Mouse (Mus musculus): ENCODE results near the gene Tollip. TPM values are rescaled to one million over a fixed set of nuclear protein-coding genes. Genes with fewer than 3 reads are reported as not detected.

Gene Tollip
- 54.3 and 55.2 TPM in 2 replicates for polyA plus RNA-seq (2015; fragmentation: Nextera tagmentation; extraction: Ambion mirVana)

GRCm38 (mm10) chr7:141918407-141918806 lies at the start of gene Tollip:
Gene Tollip (minus strand): TSS chr7:141918507.
- WGBS, result 78% methylated on average over 2 of the region's 2 CpGs
- H3K27ac ChIP-seq (ENCODE audit: low read length), result no peak within 1 kb of the TSS
- no peaks in the 10 kb centered on the region for H3K36me3 ChIP-seq (ENCODE audit: control insufficient read depth, insufficient read depth, low read length)
- H3K27me3 ChIP-seq (ENCODE audit: control insufficient read depth, insufficient read depth, low read depth, low read length), result peaks cover 4% of the 10 kb centered on the region; the same call in 1 of the 2 replicates
- H3K4me1 ChIP-seq (replicated peaks; ENCODE audit: control insufficient read depth, insufficient read depth, low read length), result no peaks in the 10 kb centered on the region
- H3K9ac ChIP-seq (ENCODE audit: low read length), result no peak within 1 kb of the TSS
- no peaks in the 10 kb centered on the region for H3K9me3 ChIP-seq (ENCODE audit: control insufficient read depth, low read length)
- no peak within 1 kb of the TSS for H3K4me2 ChIP-seq (ENCODE audit: low read depth, low read length)
- no peak within 1 kb of the TSS for H3K4me3 ChIP-seq (ENCODE audit: low read length)
- no peak for ATAC-seq (ENCODE audit: low read depth)

GRCm38 (mm10) chr7:141966281-141966680 lies 48.0 kb upstream of the Tollip start:
- no peak for ATAC-seq (ENCODE audit: low read depth)
- Histone ChIP-seq H3K9ac (ENCODE audit: low read length) (no peak overlapping the region), H3K9me3 (ENCODE audit: control insufficient read depth, low read length) (no peaks in the 10 kb centered on the region), H3K27me3 (ENCODE audit: control insufficient read depth, insufficient read depth, low read depth, low read length) (no peaks in the 10 kb centered on the region), H3K4me3 (ENCODE audit: low read length) (no peak overlapping the region), H3K27ac (ENCODE audit: low read length) (no peak overlapping the region), H3K4me2 (ENCODE audit: low read depth, low read length) (no peak overlapping the region), H3K36me3 (ENCODE audit: control insufficient read depth, insufficient read depth, low read length) (no peaks in the 10 kb centered on the region), H3K4me1 (replicated peaks; ENCODE audit: control insufficient read depth, insufficient read depth, low read length) (no peaks in the 10 kb centered on the region)
- 66% methylated on average over 2 of the region's 2 CpGs for WGBS

- 85% methylated on average over 3 of the region's 3 CpGs for WGBS
- Histone ChIP-seq H3K27me3 (ENCODE audit: control insufficient read depth, insufficient read depth, low read depth, low read length) (no peaks in the 10 kb centered on the region), H3K9me3 (ENCODE audit: control insufficient read depth, low read length) (no peaks in the 10 kb centered on the region), H3K27ac (ENCODE audit: low read length) (no peak overlapping the region), H3K4me1 (replicated peaks; ENCODE audit: control insufficient read depth, insufficient read depth, low read length) (no peaks in the 10 kb centered on the region), H3K9ac (ENCODE audit: low read length) (no peak overlapping the region), H3K36me3 (ENCODE audit: control insufficient read depth, insufficient read depth, low read length) (no peaks in the 10 kb centered on the region), H3K4me3 (ENCODE audit: low read length) (no peak overlapping the region), H3K4me2 (ENCODE audit: low read depth, low read length) (no peak overlapping the region)
- ATAC-seq (ENCODE audit: low read depth), result no peak
These were observed 44.2 kb upstream of the Tollip start for GRCm38 (mm10) chr7:141962521-141962920.

GRCm38 (mm10) chr7:141961491-141961890 lies 43.2 kb upstream of the Tollip start:
- Histone ChIP-seq H3K4me3 (ENCODE audit: low read length) (no peak overlapping the region), H3K9ac (ENCODE audit: low read length) (no peak overlapping the region), H3K27me3 (ENCODE audit: control insufficient read depth, insufficient read depth, low read depth, low read length) (no peaks in the 10 kb centered on the region), H3K4me2 (ENCODE audit: low read depth, low read length) (no peak overlapping the region), H3K9me3 (ENCODE audit: control insufficient read depth, low read length) (no peaks in the 10 kb centered on the region), H3K4me1 (replicated peaks; ENCODE audit: control insufficient read depth, insufficient read depth, low read length) (no peaks in the 10 kb centered on the region), H3K27ac (ENCODE audit: low read length) (no peak overlapping the region), H3K36me3 (ENCODE audit: control insufficient read depth, insufficient read depth, low read length) (no peaks in the 10 kb centered on the region)
- ATAC-seq (ENCODE audit: low read depth), result no peak
- WGBS, result 85% methylated on average over 3 of the region's 3 CpGs

GRCm38 (mm10) chr7:141960926-141961325 lies 42.6 kb upstream of the Tollip start:
- Histone ChIP-seq H3K4me3 (ENCODE audit: low read length) (no peak overlapping the region), H3K27ac (ENCODE audit: low read length) (no peak overlapping the region), H3K4me1 (replicated peaks; ENCODE audit: control insufficient read depth, insufficient read depth, low read length) (no peaks in the 10 kb centered on the region), H3K9ac (ENCODE audit: low read length) (no peak overlapping the region), H3K9me3 (ENCODE audit: control insufficient read depth, low read length) (no peaks in the 10 kb centered on the region), H3K27me3 (ENCODE audit: control insufficient read depth, insufficient read depth, low read depth, low read length) (no peaks in the 10 kb centered on the region), H3K36me3 (ENCODE audit: control insufficient read depth, insufficient read depth, low read length) (no peaks in the 10 kb centered on the region), H3K4me2 (ENCODE audit: low read depth, low read length) (no peak overlapping the region)
- no peak for ATAC-seq (ENCODE audit: low read depth)
- WGBS, result 73% methylated on average over 2 of the region's 2 CpGs

GRCm38 (mm10) chr7:141959133-141959532 lies 40.8 kb upstream of the Tollip start:
- 65% methylated on average over 1 of the region's 1 CpGs for WGBS
- H3K4me2 ChIP-seq (ENCODE audit: low read depth, low read length), result no peak overlapping the region
- H3K9ac ChIP-seq (ENCODE audit: low read length), result no peak overlapping the region
- no peaks in the 10 kb centered on the region for H3K4me1 ChIP-seq (replicated peaks; ENCODE audit: control insufficient read depth, insufficient read depth, low read length)
- no peak for ATAC-seq (ENCODE audit: low read depth)
- H3K9me3 ChIP-seq (ENCODE audit: control insufficient read depth, low read length), result no peaks in the 10 kb centered on the region
- no peaks in the 10 kb centered on the region for H3K36me3 ChIP-seq (ENCODE audit: control insufficient read depth, insufficient read depth, low read length)
- H3K27me3 ChIP-seq (ENCODE audit: control insufficient read depth, insufficient read depth, low read depth, low read length), result no peaks in the 10 kb centered on the region
- H3K4me3 ChIP-seq (ENCODE audit: low read length), result no peak overlapping the region
- H3K27ac ChIP-seq (ENCODE audit: low read length), result no peak overlapping the region

- Histone ChIP-seq H3K27me3 (ENCODE audit: control insufficient read depth, insufficient read depth, low read depth, low read length) (no peaks in the 10 kb centered on the region; the same call in 1 of the 2 replicates), H3K9me3 (ENCODE audit: control insufficient read depth, low read length) (no peaks in the 10 kb centered on the region), H3K27ac (ENCODE audit: low read length) (no peak overlapping the region), H3K4me2 (ENCODE audit: low read depth, low read length) (no peak overlapping the region), H3K4me1 (replicated peaks; ENCODE audit: control insufficient read depth, insufficient read depth, low read length) (no peaks in the 10 kb centered on the region), H3K4me3 (ENCODE audit: low read length) (no peak overlapping the region), H3K36me3 (ENCODE audit: control insufficient read depth, insufficient read depth, low read length) (no peaks in the 10 kb centered on the region), H3K9ac (ENCODE audit: low read length) (no peak overlapping the region)
- ATAC-seq (ENCODE audit: low read depth), result no peak
- 85% methylated on average over 2 of the region's 2 CpGs for WGBS
These were observed 39.9 kb upstream of the Tollip start for GRCm38 (mm10) chr7:141958211-141958610.

GRCm38 (mm10) chr7:141957524-141958051 lies 39.3 kb upstream of the Tollip start:
- H3K27me3 ChIP-seq (ENCODE audit: control insufficient read depth, insufficient read depth, low read depth, low read length), result no peaks in the 10 kb centered on the region; the same call in 1 of the 2 replicates
- H3K4me1 ChIP-seq (replicated peaks; ENCODE audit: control insufficient read depth, insufficient read depth, low read length), result no peaks in the 10 kb centered on the region
- no peak for ATAC-seq (ENCODE audit: low read depth)
- H3K4me3 ChIP-seq (ENCODE audit: low read length), result no peak overlapping the region
- H3K27ac ChIP-seq (ENCODE audit: low read length), result no peak overlapping the region
- no peaks in the 10 kb centered on the region for H3K9me3 ChIP-seq (ENCODE audit: control insufficient read depth, low read length)
- H3K4me2 ChIP-seq (ENCODE audit: low read depth, low read length), result no peak overlapping the region
- WGBS, result 62% methylated on average over 4 of the region's 4 CpGs
- no peaks in the 10 kb centered on the region for H3K36me3 ChIP-seq (ENCODE audit: control insufficient read depth, insufficient read depth, low read length)
- no peak overlapping the region for H3K9ac ChIP-seq (ENCODE audit: low read length)

- no peak overlapping the region for H3K4me2 ChIP-seq (ENCODE audit: low read depth, low read length)
- H3K9ac ChIP-seq (ENCODE audit: low read length), result no peak overlapping the region
- H3K4me1 ChIP-seq (replicated peaks; ENCODE audit: control insufficient read depth, insufficient read depth, low read length), result no peaks in the 10 kb centered on the region
- no peak overlapping the region for H3K27ac ChIP-seq (ENCODE audit: low read length)
- H3K27me3 ChIP-seq (ENCODE audit: control insufficient read depth, insufficient read depth, low read depth, low read length), result peaks cover 13% of the 10 kb centered on the region
- ATAC-seq (ENCODE audit: low read depth), result no peak
- 75% methylated on average over 8 of the region's 8 CpGs for WGBS
- no peaks in the 10 kb centered on the region for H3K9me3 ChIP-seq (ENCODE audit: control insufficient read depth, low read length)
- H3K4me3 ChIP-seq (ENCODE audit: low read length), result no peak overlapping the region
- H3K36me3 ChIP-seq (ENCODE audit: control insufficient read depth, insufficient read depth, low read length), result no peaks in the 10 kb centered on the region
These were observed 37.9 kb upstream of the Tollip start for GRCm38 (mm10) chr7:141956174-141956566.

All from lung, embryonic 16.5 days (tissue).